Mouse (Mus musculus) bone marrow macrophage, adult 2 months (primary cell): ENCODE measurements around the gene Slc30a2. TPM values are rescaled to one million over a fixed set of nuclear protein-coding genes. Genes with fewer than 3 reads are reported as not detected.

Experiments
- H3K27ac ChIP-seq: 2 replicates; pipeline ENCODE4 v1.5.1; 2012; ENCODE audit warnings: low read depth, low read length; ENCODE audit not compliant: insufficient read depth
- H3K4me1 ChIP-seq: 2 replicates; pipeline ENCODE4 v1.6.1; 2012; ENCODE audit warnings: low read length; ENCODE audit not compliant: control insufficient read depth, insufficient read depth
- H3K4me3 ChIP-seq: 2 replicates; pipeline ENCODE4 v1.5.1; 2012; ENCODE audit warnings: mild to moderate bottlenecking, low read length, moderate library complexity; ENCODE audit not compliant: insufficient read depth
- CTCF ChIP-seq: IDR thresholded peaks from 2 replicates; pipeline ENCODE4 v1.5.1; 2012; ENCODE audit warnings: low read depth, mild to moderate bottlenecking, low read length, moderate library complexity
- POLR2A ChIP-seq: IDR thresholded peaks from 2 replicates; pipeline ENCODE4 v1.6.1; 2012; ENCODE audit warnings: mild to moderate bottlenecking, low read depth, low read length, borderline replicate concordance
- polyA plus RNA-seq: library from polyadenylated mRNA; stranded (reverse); fragments of >200 nt; gene quantifications from 2 replicates; pipeline ENCODE4 v1.2.4, GENCODE M21; 2012; ENCODE audit not compliant: missing spikeins, insufficient read depth, insufficient read length

The Slc30a2 gene
- polyA plus RNA-seq, 1 experiment: not detected

- peaks cover 10% of the 10 kb centered on the region for H3K4me1 ChIP-seq
- H3K27ac ChIP-seq: no peak overlapping the region
- TF ChIP-seq CTCF (peak; percentile 61), POLR2A (no peak)
- no peak overlapping the region for H3K4me3 ChIP-seq
Measured at GRCm38 (mm10) chr4:134356591-134357460, 13.8 kb downstream of the Slc30a2 start.

- no peak overlapping the region for H3K4me3 ChIP-seq
- no peak for TF ChIP-seq CTCF
- no peak for TF ChIP-seq POLR2A
- H3K27ac ChIP-seq: no peak overlapping the region
- peaks cover 10% of the 10 kb centered on the region for H3K4me1 ChIP-seq
Measured at GRCm38 (mm10) chr4:134357461-134357771, 14.4 kb downstream of the Slc30a2 start.

DNA sequence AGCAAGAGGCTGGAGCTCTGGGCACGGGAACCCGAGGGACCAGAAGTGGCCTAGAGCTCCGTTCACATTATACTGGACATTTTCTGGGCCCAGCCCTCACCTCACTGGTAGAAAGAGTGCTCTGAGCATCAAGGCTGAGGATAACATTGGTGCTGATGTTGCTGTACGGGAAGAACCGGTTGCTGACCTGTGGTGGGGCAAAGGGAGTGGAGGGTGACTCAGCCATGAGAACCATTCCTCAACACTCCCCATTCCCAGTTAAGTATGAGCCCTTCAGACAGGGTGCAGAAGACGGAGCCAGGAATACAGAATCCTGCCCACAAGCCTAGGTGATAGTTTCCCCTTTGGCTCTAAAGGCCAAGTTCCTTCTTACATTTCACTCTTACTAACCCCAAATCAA, 16.7 kb downstream of the Slc30a2 start:
- Histone ChIP-seq H3K4me3 (no peak overlapping the region), H3K27ac (no peak overlapping the region), H3K4me1 (peaks cover 4% of the 10 kb centered on the region; the same call in 1 of the 2 replicates)
- TF ChIP-seq CTCF: no peak
- TF ChIP-seq POLR2A: no peak

- no peak overlapping the region for H3K27ac ChIP-seq
- H3K4me3 ChIP-seq: no peak overlapping the region
- H3K4me1 ChIP-seq: peaks cover 4% of the 10 kb centered on the region; the same call in 1 of the 2 replicates
- TF ChIP-seq POLR2A: no peak
- no peak for TF ChIP-seq CTCF
Measured at GRCm38 (mm10) chr4:134361215-134361614, 18.2 kb downstream of the Slc30a2 start.

DNA sequence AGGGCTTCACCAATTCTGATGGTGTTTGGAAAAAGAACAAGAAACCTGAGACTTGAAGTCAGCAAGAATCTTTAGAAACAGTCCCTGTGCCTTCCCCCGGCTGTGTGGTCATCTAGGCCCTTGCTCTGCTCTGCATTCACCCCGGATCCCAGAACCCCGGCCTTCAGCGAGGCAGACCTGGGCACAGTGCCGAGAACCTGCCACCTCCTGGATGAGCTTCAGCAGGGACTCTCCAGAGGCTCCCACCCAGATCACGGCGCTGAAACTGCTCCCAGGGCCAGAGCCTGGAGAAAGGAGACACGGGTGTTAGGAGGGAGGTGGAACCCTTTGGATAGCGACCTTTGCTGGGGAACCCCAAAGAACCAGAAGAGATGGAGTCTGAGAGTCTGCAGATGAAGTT, 19.1 kb downstream of the Slc30a2 start:
- H3K4me1 ChIP-seq: peaks cover 4% of the 10 kb centered on the region; the same call in 1 of the 2 replicates
- TF ChIP-seq CTCF (no peak), POLR2A (no peak)
- H3K27ac ChIP-seq: no peak overlapping the region
- peak overlapping the region; percentile 50; the same call in 1 of the 2 replicates for H3K4me3 ChIP-seq

GRCm38 (mm10) chr4:134362586-134362985, 19.6 kb downstream of the Slc30a2 start:
- peak overlapping the region; percentile 50 for H3K4me3 ChIP-seq
- H3K4me1 ChIP-seq: peaks cover 4% of the 10 kb centered on the region; the same call in 1 of the 2 replicates
- TF ChIP-seq POLR2A (no peak), CTCF (no peak)
- no peak overlapping the region for H3K27ac ChIP-seq

- H3K4me1 ChIP-seq: peaks cover 4% of the 10 kb centered on the region; the same call in 1 of the 2 replicates
- no peak overlapping the region for H3K4me3 ChIP-seq
- no peak for TF ChIP-seq CTCF
- no peak for TF ChIP-seq POLR2A
- H3K27ac ChIP-seq: no peak overlapping the region
Measured at GRCm38 (mm10) chr4:134365280-134365679, 22.3 kb downstream of the Slc30a2 start.

DNA sequence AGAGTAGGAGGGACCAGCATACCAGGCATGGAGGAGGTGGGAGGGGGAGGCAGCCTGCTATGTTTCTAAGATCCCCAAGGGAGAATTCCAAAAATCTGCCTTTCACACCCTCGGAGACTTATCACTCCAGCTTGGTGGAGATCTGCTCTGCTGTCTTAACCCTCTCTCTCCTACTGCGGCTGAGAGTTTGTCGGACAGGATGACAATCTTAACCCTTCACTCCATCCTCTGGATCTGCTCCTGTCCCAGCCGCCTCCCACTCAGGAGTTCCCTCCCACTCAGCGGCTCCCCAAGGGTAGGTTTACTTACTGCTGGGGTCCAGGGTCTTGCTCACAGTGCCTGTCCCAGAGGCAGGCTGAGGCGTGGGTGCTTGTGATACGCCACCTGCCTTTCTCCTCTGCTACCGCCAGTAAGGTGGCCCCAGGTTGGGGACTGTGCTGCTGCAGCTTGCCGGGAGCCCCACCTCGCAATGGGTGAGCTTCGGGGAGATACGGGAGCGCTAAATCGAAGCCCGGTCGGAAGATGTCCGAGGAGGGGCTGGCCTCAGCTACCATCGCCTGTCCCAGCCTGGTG, 27.8 kb downstream of the Slc30a2 start:
- H3K4me3 ChIP-seq: peak overlapping the region; percentile 61
- peaks cover 7% of the 10 kb centered on the region for H3K4me1 ChIP-seq
- H3K27ac ChIP-seq: no peak overlapping the region
- TF ChIP-seq CTCF (no peak), POLR2A (no peak)

- peak overlapping the region; percentile 61 for H3K4me3 ChIP-seq
- H3K27ac ChIP-seq: no peak overlapping the region
- peaks cover 7% of the 10 kb centered on the region for H3K4me1 ChIP-seq
- TF ChIP-seq POLR2A (no peak), CTCF (no peak)
Measured at GRCm38 (mm10) chr4:134371316-134371855, 28.4 kb downstream of the Slc30a2 start.

DNA sequence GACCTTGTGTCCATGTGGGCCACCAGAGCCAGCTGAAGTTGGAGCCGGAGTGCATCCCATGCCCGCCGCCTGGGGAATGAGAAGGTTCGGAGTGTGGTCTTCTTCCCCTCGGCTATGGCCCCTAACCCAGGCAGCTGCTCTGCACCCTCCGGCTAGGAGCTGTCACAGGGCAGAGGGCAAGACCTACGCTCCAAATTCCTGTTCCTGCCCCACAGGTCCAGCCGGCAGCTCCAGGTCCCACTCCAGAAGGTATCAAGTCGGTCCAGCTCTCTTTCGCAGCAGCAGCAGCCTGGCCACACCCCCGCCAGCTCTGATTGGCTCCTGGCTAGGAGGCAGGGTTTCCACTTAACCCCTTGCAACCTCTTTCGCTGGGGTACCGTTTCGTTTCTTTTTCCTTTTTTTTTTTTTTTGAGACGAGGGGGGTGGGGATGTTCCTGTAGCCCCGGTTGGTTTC, 29.3 kb downstream of the Slc30a2 start:
- H3K4me3 ChIP-seq: peak overlapping the region; percentile 61
- H3K4me1 ChIP-seq: peaks cover 7% of the 10 kb centered on the region
- H3K27ac ChIP-seq: no peak overlapping the region
- no peak for TF ChIP-seq POLR2A
